Mouse (Mus musculus) testis, adult 2 months (tissue): Measurements from ENCODE around the gene Clic1. TPM values are rescaled to one million over a fixed set of nuclear protein-coding genes. Genes with fewer than 3 reads are reported as not detected.

ENCODE experiments used
- H3K27ac ChIP-seq: fragments of 200-500 bp; 2 replicates; pipeline ENCODE4 v1.5.1; 2012; ENCODE audit warnings: low read depth, low read length; ENCODE audit not compliant: control insufficient read depth, insufficient read depth
- H3K27me3 ChIP-seq: fragments of 200-500 bp; 2 replicates; pipeline ENCODE4 v1.6.1; 2012; ENCODE audit warnings: mild to moderate bottlenecking, low read length, moderate library complexity; ENCODE audit not compliant: control insufficient read depth, insufficient read depth
- H3K36me3 ChIP-seq: fragments of 200-500 bp; 2 replicates; pipeline ENCODE4 v1.6.1; 2012; ENCODE audit warnings: mild to moderate bottlenecking, low read length; ENCODE audit not compliant: control insufficient read depth, insufficient read depth
- H3K4me1 ChIP-seq: fragments of 200-500 bp; 2 replicates; pipeline ENCODE4 v1.6.1; 2012; ENCODE audit warnings: low read length; ENCODE audit not compliant: control insufficient read depth, insufficient read depth
- H3K4me3 ChIP-seq: fragments of 200-500 bp; 2 replicates; pipeline ENCODE4 v1.5.1; 2012; ENCODE audit warnings: low read depth, mild to moderate bottlenecking, low read length, moderate library complexity, mixed read lengths; ENCODE audit not compliant: control insufficient read depth
- CTCF ChIP-seq: fragments of 200-500 bp; IDR thresholded peaks from 2 replicates; pipeline ENCODE4 v1.5.1; 2012; ENCODE audit warnings: low read depth, mild to moderate bottlenecking, inconsistent platforms, low read length, moderate library complexity; ENCODE audit not compliant: control insufficient read depth, insufficient read depth, insufficient replicate concordance
- POLR2A ChIP-seq: fragments of 200-500 bp; IDR thresholded peaks from 2 replicates; pipeline ENCODE4 v1.6.1; 2012; ENCODE audit warnings: low read depth, mild to moderate bottlenecking, inconsistent platforms, low read length, moderate library complexity; ENCODE audit not compliant: control insufficient read depth
- polyA plus RNA-seq: library from polyadenylated mRNA; depleted of rRNA; stranded (reverse); fragments of >200 nt; gene quantifications from 2 replicates; pipeline ENCODE4 v1.2.3, GENCODE M21; 2012

The Clic1 gene
- polyA plus RNA-seq, 1 experiment = 24.1 TPM

- H3K4me1 ChIP-seq = peaks cover 25% of the 10 kb centered on the region
- H3K4me3 ChIP-seq = no peak overlapping the region
- no peaks in the 10 kb centered on the region for H3K27me3 ChIP-seq
- H3K27ac ChIP-seq = no peak overlapping the region; the same call in 1 of the 2 replicates
- H3K36me3 ChIP-seq = no peaks in the 10 kb centered on the region
- no peak for TF ChIP-seq POLR2A
- no peak for TF ChIP-seq CTCF
Observed at GRCm38 (mm10) chr17:35055691-35056495, 6.1 kb downstream of the Clic1 start.

- Histone ChIP-seq H3K36me3 (no peaks in the 10 kb centered on the region), H3K4me3 (no peak overlapping the region), H3K27ac (no peak overlapping the region), H3K27me3 (no peaks in the 10 kb centered on the region), H3K4me1 (peaks cover 18% of the 10 kb centered on the region)
- no peak for TF ChIP-seq POLR2A
- no peak for TF ChIP-seq CTCF
Observed at GRCm38 (mm10) chr17:35057090-35057489, 7.3 kb downstream of the Clic1 start.

- Histone ChIP-seq H3K36me3 (no peaks in the 10 kb centered on the region), H3K27me3 (no peaks in the 10 kb centered on the region), H3K27ac (no peak overlapping the region), H3K4me3 (no peak overlapping the region), H3K4me1 (peaks cover 21% of the 10 kb centered on the region)
- no peak for TF ChIP-seq POLR2A
- no peak for TF ChIP-seq CTCF
Observed at GRCm38 (mm10) chr17:35058316-35058715, 8.6 kb downstream of the Clic1 start.

- no peaks in the 10 kb centered on the region for H3K27me3 ChIP-seq
- H3K4me1 ChIP-seq = peaks cover 23% of the 10 kb centered on the region
- H3K36me3 ChIP-seq = no peaks in the 10 kb centered on the region
- H3K4me3 ChIP-seq = peak within 1 kb of the TSS; percentile 84
- peak within 1 kb of the TSS; percentile 50 for H3K27ac ChIP-seq
- TF ChIP-seq CTCF (0 out of 2 replicates have a peak, but pooled peaks have one; percentile 25), POLR2A (no peak; the same call in 1 of the 2 replicates)
Observed at GRCm38 (mm10) chr17:35058911-35059892, 9.4 kb downstream of the Clic1 start, which contains the start of gene Ddah2. Gene Ddah2, plus strand, starts transcription at chr17:35059035.

- no peak for TF ChIP-seq CTCF
- no peak for TF ChIP-seq POLR2A
- Histone ChIP-seq H3K36me3 (no peaks in the 10 kb centered on the region), H3K27ac (no peak overlapping the region), H3K27me3 (0 out of 2 replicates have a peak, but pooled peaks cover 2% of the 10 kb centered on the region), H3K4me3 (peak overlapping the region; percentile 84), H3K4me1 (peaks cover 28% of the 10 kb centered on the region)
Observed at GRCm38 (mm10) chr17:35060071-35060470, 10.3 kb downstream of the Clic1 start.

- H3K4me3 ChIP-seq = peak overlapping the region; percentile 84; the same call in 1 of the 2 replicates
- no peak for TF ChIP-seq CTCF
- TF ChIP-seq POLR2A = no peak
- peaks cover 34% of the 10 kb centered on the region for H3K4me1 ChIP-seq
- H3K27ac ChIP-seq = no peak overlapping the region
- H3K27me3 ChIP-seq = peaks cover 5% of the 10 kb centered on the region; the same call in 1 of the 2 replicates
- no peaks in the 10 kb centered on the region for H3K36me3 ChIP-seq
Observed at GRCm38 (mm10) chr17:35060737-35061297, 11.1 kb downstream of the Clic1 start.
